In genomic region chr7:44359908-44360672, GRCm38 (mm10) we compare ENCODE assay signal across 8 mouse cellular contexts. TPM values are rescaled to one million over a fixed set of nuclear protein-coding genes. Genes with fewer than 3 reads are reported as not detected.
A peak's percentile ranks its signal among the peaks of the same experiment; 100 is the strongest.
DNase-seq lines count a peak whose midpoint lies in the region; ATAC-seq and TF ChIP-seq lines count a peak whose summit lies in the region.

No protein-coding gene starts in this region.

- no peak for TF ChIP-seq CTCF in layer of hippocampus, adult 2 months (conservative IDR thresholded peaks at IDR 0.05)
- TF ChIP-seq CTCF in lung, adult 2 months (IDR thresholded peaks at IDR 0.05; ENCODE audit: insufficient read depth, low read length) = no peak

- peaks cover 26% of the 10 kb centered on the region for H3K4me1 ChIP-seq in forebrain, embryonic 16.5 days (replicated peaks; ENCODE audit: control insufficient read depth, insufficient read depth, low read length)
- peaks cover 6% of the 10 kb centered on the region for H3K4me1 ChIP-seq in lung, adult 2 months (ENCODE audit: control insufficient read depth, insufficient read depth, low read length)

- H3K36me3 ChIP-seq in forebrain, embryonic 16.5 days (ENCODE audit: control insufficient read depth, insufficient read depth) = no peaks in the 10 kb centered on the region

- peak overlapping the region; percentile 77 for H3K27ac ChIP-seq in forebrain, embryonic 16.5 days (ENCODE audit: low read length)
- H3K27ac ChIP-seq in layer of hippocampus, adult 2 months = peak overlapping the region; percentile 98

- H3K4me2 ChIP-seq in forebrain, embryonic 16.5 days (ENCODE audit: low read length) = peak overlapping the region; percentile 80

- TF ChIP-seq POLR2A in lung, adult 2 months (IDR thresholded peaks at IDR 0.05; ENCODE audit: borderline replicate concordance, extremely low read depth, low read depth, low read length) = peak; percentile 88; the same call in 1 of the 2 replicates

- under 1% methylated on average over 54 of the region's 54 CpGs for WGBS in forebrain, embryonic 16.5 days
- WGBS in lung, adult 2 months = under 1% methylated on average over 54 of the region's 54 CpGs

- H3K9me3 ChIP-seq in forebrain, embryonic 16.5 days (ENCODE audit: control insufficient read depth, low read length) = no peaks in the 10 kb centered on the region

- H3K9ac ChIP-seq in forebrain, embryonic 16.5 days (replicated peaks; ENCODE audit: low read depth, low read length) = peak overlapping the region; percentile 70

- peak; percentile 82 for ATAC-seq in forebrain, embryonic 16.5 days
- peak; percentile 61 for ATAC-seq in neutrophil, adult 5-6 weeks (ENCODE audit: extremely low read depth, insufficient number of reproducible peaks, low FRiP score, poor library complexity, severe bottlenecking)

- intact Hi-C loops in heart, postnatal 36 days (cut with DNase I) = loop anchor here (10.0 kb wide), 1 partner anchor 55 kb away; the partner anchor contains the start of gene Clec11a

- H3K27me3 ChIP-seq in forebrain, embryonic 16.5 days (replicated peaks; ENCODE audit: control insufficient read depth, insufficient read depth, low read length) = peaks cover 37% of the 10 kb centered on the region

- peak overlapping the region; percentile 56 for H3K4me3 ChIP-seq in forebrain, embryonic 16.5 days (replicated peaks; ENCODE audit: low read length)
- H3K4me3 ChIP-seq in layer of hippocampus, adult 2 months = peak overlapping the region; percentile 66
- peak overlapping the region; percentile 82 for H3K4me3 ChIP-seq in lung, adult 2 months (replicated peaks; ENCODE audit: extremely low read depth, low read depth, low read length)

- peak; percentile 97 for DNase-seq in ES-CJ7 (ENCODE audit: low read depth, low spot score)
- peak; percentile 97 for DNase-seq in cerebellum, adult 11 months
- peak; percentile 89 for DNase-seq in heart, postnatal 36 days
- peak; percentile 97 for DNase-seq in layer of hippocampus, adult 2 months (ENCODE audit: low spot score in 2 of 2)
- DNase-seq in lung, adult 2 months = peak; percentile 92
- DNase-seq in testis, postnatal 14 days (ENCODE audit: low spot score) = peak; percentile 89

RNA-seq across cellular contexts. Expression of gene Syt3, which starts 23.8 kb away (rescaled TPM):
- 27.2 and 37.2 TPM in 2 replicates for polyA plus RNA-seq in forebrain, embryonic 16.5 days (2015; fragmentation: Nextera tagmentation; extraction: Ambion mirVana)
- 1 to 10 TPM; 1.7 to 3.4 TPM for total RNA-seq in heart, postnatal 36 days (2021)
- total RNA-seq in layer of hippocampus, adult 2 months (2021) = 10 to 100 TPM; 89.4 to 95.9 TPM
- polyA plus RNA-seq in lung, adult 2 months (2012; rRNA removed) = 2.8 and 3.1 TPM in 2 replicates
- total RNA-seq in neutrophil, adult 5-6 weeks (2017) = not detected in 2 replicates

RNA-seq across cellular contexts. Expression of gene 1700008O03Rik, which starts 25.5 kb away (rescaled TPM):
- 0.86 and 2.3 TPM in 2 replicates for polyA plus RNA-seq in forebrain, embryonic 16.5 days (2015; fragmentation: Nextera tagmentation; extraction: Ambion mirVana)
- total RNA-seq in heart, postnatal 36 days (2021) = under 1 TPM in 1 of 2 experiments, not detected in 1; 0.68 TPM
- 1 to 10 TPM; 3.0 to 3.3 TPM for total RNA-seq in layer of hippocampus, adult 2 months (2021)
- 0.98 and 1.2 TPM in 2 replicates for polyA plus RNA-seq in lung, adult 2 months (2012; rRNA removed)
- total RNA-seq in neutrophil, adult 5-6 weeks (2017) = not detected in 2 replicates

RNA-seq across cellular contexts. Expression of gene Shank1, which starts 50.0 kb away (rescaled TPM):
- 20.4 and 26.5 TPM in 2 replicates for polyA plus RNA-seq in forebrain, embryonic 16.5 days (2015; fragmentation: Nextera tagmentation; extraction: Ambion mirVana)
- 1 to 10 TPM in 1 of 2 experiments, under 1 TPM in 1; 1.00 to 1.5 TPM for total RNA-seq in heart, postnatal 36 days (2021)
- 100 to 1,000 TPM; 647 to 698 TPM for total RNA-seq in layer of hippocampus, adult 2 months (2021)
- 0.44 and 0.65 TPM in 2 replicates for polyA plus RNA-seq in lung, adult 2 months (2012; rRNA removed)
- total RNA-seq in neutrophil, adult 5-6 weeks (2017) = 2.1 and 5.9 TPM in 2 replicates

RNA-seq across cellular contexts. Expression of gene Clec11a, which starts 53.4 kb away (rescaled TPM):
- polyA plus RNA-seq in forebrain, embryonic 16.5 days (2015; fragmentation: Nextera tagmentation; extraction: Ambion mirVana) = 3.5 and 4.4 TPM in 2 replicates
- under 1 TPM; 0.75 to 0.84 TPM for total RNA-seq in heart, postnatal 36 days (2021)
- total RNA-seq in layer of hippocampus, adult 2 months (2021) = 1 to 10 TPM; 3.0 to 3.5 TPM
- 9.4 and 11.5 TPM in 2 replicates for polyA plus RNA-seq in lung, adult 2 months (2012; rRNA removed)
- total RNA-seq in neutrophil, adult 5-6 weeks (2017) = 3.3 and 4.3 TPM in 2 replicates

Comparison
In these comparisons a context has a peak if more than half of its experiments do, and no peak if none do; other contexts are left out.
1. Peak in every context shown above with its lines: DNase-seq, ATAC-seq, H3K4me3 ChIP-seq and H3K27ac ChIP-seq.
2. RNA of gene Syt3, which starts 23.8 kb away (total RNA-seq): 89.4 to 95.9 TPM in layer of hippocampus, adult 2 months; 1.7 to 3.4 TPM in heart, postnatal 36 days and not detected in neutrophil, adult 5-6 weeks; every median in the first group is over 10 times any median in the second.
3. RNA of gene Shank1, which starts 50.0 kb away (total RNA-seq): 647 to 698 TPM in layer of hippocampus, adult 2 months; 2.1 to 5.9 TPM in neutrophil, adult 5-6 weeks and 1.00 to 1.5 TPM in heart, postnatal 36 days; every median in the first group is over 10 times any median in the second.